Comparison of ENCODE assay signal across 8 mouse cellular contexts in the genomic region with DNA sequence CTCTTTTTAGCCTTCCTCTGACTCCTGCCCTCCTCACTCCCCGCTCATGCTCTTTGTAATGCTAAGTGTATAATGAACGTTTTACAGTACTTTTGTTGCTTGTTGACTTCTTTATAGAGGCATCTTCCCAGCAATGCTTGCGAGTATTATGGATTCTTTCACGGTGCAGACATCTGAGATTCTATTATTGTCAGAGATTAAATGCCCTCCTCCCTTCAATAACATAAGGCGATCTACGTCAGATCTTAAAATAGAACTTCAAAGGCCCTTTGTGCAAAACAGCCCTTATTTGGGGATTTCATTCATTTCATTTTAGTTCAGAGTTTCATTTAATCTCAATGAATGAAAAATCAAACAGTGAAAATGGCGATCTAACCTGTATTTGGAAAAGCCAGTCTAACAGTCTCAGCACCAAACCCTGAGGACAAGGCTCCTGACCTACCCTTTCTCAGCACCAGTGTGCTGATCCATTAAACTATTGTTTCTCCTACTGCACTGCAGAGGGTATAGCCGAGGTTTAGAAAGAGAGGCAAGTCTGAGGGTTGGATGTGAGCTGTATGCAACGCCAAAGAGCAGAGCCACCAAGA.
A peak's percentile ranks its signal among the peaks of the same experiment; 100 is the strongest.
DNase-seq lines count a peak whose midpoint lies in the region; ATAC-seq and TF ChIP-seq lines count a peak whose summit lies in the region.

No protein-coding gene starts in this region.

- no peak overlapping the region for H3ac ChIP-seq in myocyte (ENCODE audit: control insufficient read depth, insufficient read length)

- no peaks in the 10 kb centered on the region for H3K27me3 ChIP-seq in lung, postnatal 0 days (replicated peaks; ENCODE audit: insufficient read depth, low read length)
- no peaks in the 10 kb centered on the region for H3K27me3 ChIP-seq in intestine, embryonic 16.5 days (replicated peaks; ENCODE audit: control insufficient read depth, insufficient read depth, low read length)
- no peaks in the 10 kb centered on the region for H3K27me3 ChIP-seq in myocyte (ENCODE audit: control insufficient read depth, insufficient read depth, insufficient read length)

- WGBS in lung, postnatal 0 days: 2% methylated on average over 9 of the region's 9 CpGs
- WGBS in intestine, embryonic 16.5 days: 2% methylated on average over 9 of the region's 9 CpGs

- no peak overlapping the region for H3K27ac ChIP-seq in lung, postnatal 0 days (ENCODE audit: low read length)
- H3K27ac ChIP-seq in intestine, embryonic 16.5 days (ENCODE audit: low read length): peak overlapping the region; percentile 92

- peak; percentile 6 to 46 for DNase-seq in cerebellum, adult 18-20 months
- no peak for DNase-seq in cerebellum, adult 11-12 months
- DNase-seq in lung, postnatal 0 days (ENCODE audit: low spot score): no peak
- no peak for DNase-seq in lung, postnatal 25 days (ENCODE audit: low spot score)
- no peak for DNase-seq in ovary, adult 18-20 months (ENCODE audit: low spot score)
- DNase-seq in urinary bladder, postnatal 4 days (ENCODE audit: low spot score in 2 of 2): no peak

- peak; percentile 76 for ATAC-seq in lung, postnatal 0 days
- peak; percentile 87 for ATAC-seq in intestine, embryonic 16.5 days

- peak overlapping the region; percentile 37; the same call in 1 of the 2 replicates for H3K9ac ChIP-seq in lung, postnatal 0 days (replicated peaks; ENCODE audit: low read depth)
- peak overlapping the region; percentile 78 for H3K9ac ChIP-seq in intestine, embryonic 16.5 days (ENCODE audit: low read depth, low read length)

- peak overlapping the region; percentile 61 for H3K4me2 ChIP-seq in lung, postnatal 0 days (replicated peaks; ENCODE audit: low read depth, low read length)
- peak overlapping the region; percentile 63 for H3K4me2 ChIP-seq in intestine, embryonic 16.5 days (ENCODE audit: low read depth, low read length)
- peak overlapping the region; percentile 70 for H3K4me2 ChIP-seq in myocyte (ENCODE audit: low read depth)

- TF ChIP-seq POLR2A in myocyte (IDR thresholded peaks at IDR 0.05; ENCODE audit: insufficient read length, low read depth): no peak

- no peaks in the 10 kb centered on the region for H3K36me3 ChIP-seq in lung, postnatal 0 days (ENCODE audit: insufficient read depth, low read length)
- no peaks in the 10 kb centered on the region for H3K36me3 ChIP-seq in intestine, embryonic 16.5 days (ENCODE audit: control insufficient read depth, insufficient read depth, low read length)
- no peaks in the 10 kb centered on the region for H3K36me3 ChIP-seq in myocyte (ENCODE audit: control insufficient read depth, insufficient read depth)

- no peak for TF ChIP-seq EP300 in lung, postnatal 0 days (IDR thresholded peaks at IDR 0.05)

- H3K4me3 ChIP-seq in lung, postnatal 0 days (ENCODE audit: low read depth, low read length): peak overlapping the region; percentile 59
- peak overlapping the region; percentile 70 for H3K4me3 ChIP-seq in intestine, embryonic 16.5 days (ENCODE audit: low read length)
- peak overlapping the region; percentile 25 for H3K4me3 ChIP-seq in myocyte

- H3K4me1 ChIP-seq in lung, postnatal 0 days (ENCODE audit: insufficient read depth, low read depth, low read length): no peaks in the 10 kb centered on the region
- H3K4me1 ChIP-seq in intestine, embryonic 16.5 days (ENCODE audit: control insufficient read depth, insufficient read depth, low read length): peaks cover 3% of the 10 kb centered on the region; the same call in 1 of the 2 replicates

- no peaks in the 10 kb centered on the region for H3K79me2 ChIP-seq in myocyte (ENCODE audit: control insufficient read depth, insufficient read depth)

- TF ChIP-seq CTCF in lung, postnatal 0 days (IDR thresholded peaks at IDR 0.05): no peak

- no peaks in the 10 kb centered on the region for H3K9me3 ChIP-seq in lung, postnatal 0 days (ENCODE audit: low read length)
- no peaks in the 10 kb centered on the region for H3K9me3 ChIP-seq in intestine, embryonic 16.5 days (ENCODE audit: control insufficient read depth, low read length)

TF ChIP-seq in myocyte, 11 proteins besides CTCF, POLR2A, EP300 and RAD21:
- TF ChIP-seq TCF3 (IDR thresholded peaks at IDR 0.05; ENCODE audit: insufficient read length, low read depth) (no peak), MYOG (IDR thresholded peaks at IDR 0.05; ENCODE audit: control insufficient read depth in 1 of 3, insufficient read depth in 1 of 3, insufficient read length in 2 of 3, low read depth in 2 of 3) (no peak), POLR2AphosphoS2 (IDR thresholded peaks at IDR 0.05; ENCODE audit: insufficient read length, low read depth) (no peak), TCF12 (IDR thresholded peaks at IDR 0.05; ENCODE audit: insufficient read depth, poor library complexity, severe bottlenecking) (no peak), USF1 (IDR thresholded peaks at IDR 0.05; ENCODE audit: low read depth) (no peak), MYOD1 (IDR thresholded peaks at IDR 0.05; ENCODE audit: control insufficient read depth in 1 of 3, insufficient read length in 2 of 3, low read depth in 2 of 3) (no peak), CEBPB (IDR thresholded peaks at IDR 0.05; ENCODE audit: insufficient read depth, poor library complexity, severe bottlenecking) (no peak), MAX (IDR thresholded peaks at IDR 0.05; ENCODE audit: low read depth) (no peak), E2F4 (IDR thresholded peaks at IDR 0.05; ENCODE audit: insufficient read depth) (no peak), REST (IDR thresholded peaks at IDR 0.05; ENCODE audit: insufficient read depth, insufficient read length) (no peak)

Comparison
In these comparisons a context has a peak if more than half of its experiments do, and no peak if none do; other contexts are left out.
1. DNase-seq: peak in cerebellum, adult 18-20 months (2 of 2); none in cerebellum, adult 11-12 months (single experiment), lung, postnatal 0 days (single experiment), lung, postnatal 25 days (single experiment), ovary, adult 18-20 months (single experiment) and urinary bladder, postnatal 4 days (0 of 2).
2. Peak in every context shown above with its lines, with median percentiles within 50 percentile points of each other: H3K4me2 ChIP-seq and H3K4me3 ChIP-seq.